Mouse (Mus musculus) gastrocnemius, postnatal 4 days (tissue): ENCODE results near the gene Nlrp4b. TPM values are rescaled to one million over a fixed set of nuclear protein-coding genes. Genes with fewer than 3 reads are reported as not detected.
"Not testable (repeated sequence)": the region's sequence is repeated elsewhere in the genome, so short reads cannot be mapped to it uniquely, and the experiment has no call there.

ENCODE experiments used
- DNase-seq, 2 experiments: peaks; one replicate each; pipeline ENCODE4 v3.0.0; 2021 to 2022; ENCODE audit warnings: low spot score in 2 of 2, mixed read lengths in 2 of 2
- long read RNA-seq, 2 experiments: library from polyadenylated mRNA; stranded (forward); transcript quantifications; one replicate each; pipeline ENCODE4 v2.0.0; 2021
- total RNA-seq, 2 experiments: library from RNA; stranded (reverse); gene quantifications; 2 replicates each; pipeline ENCODE4 v1.2.3; 2021

Nlrp4b gene
- not detected for total RNA-seq
- long read RNA-seq, experiment 1 = 0 reads
- long read RNA-seq, experiment 2 = 0 reads

DNA sequence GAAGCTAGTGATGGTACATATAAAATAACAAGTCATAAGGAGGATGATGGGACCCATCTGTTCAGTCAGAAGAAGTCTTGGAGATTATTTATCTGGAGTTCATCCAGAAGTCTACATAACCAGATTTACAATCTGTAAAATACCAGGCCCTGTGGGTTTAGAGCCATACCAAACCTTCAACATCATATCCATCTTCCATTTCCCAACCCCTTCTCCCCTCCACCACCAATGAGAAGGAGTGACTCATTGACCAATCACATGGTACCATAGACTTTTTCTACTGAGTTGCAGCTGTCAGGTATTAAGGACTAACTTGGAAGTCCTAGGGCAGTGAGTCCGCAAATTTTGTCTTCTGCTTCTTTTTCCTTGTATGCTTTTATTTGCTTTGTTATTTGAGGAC is at the start of gene Nlrp4b:
Nlrp4b (plus strand) TSS at position 301 of the 400 bp plus-strand sequence.
- no peak for DNase-seq

DNA sequence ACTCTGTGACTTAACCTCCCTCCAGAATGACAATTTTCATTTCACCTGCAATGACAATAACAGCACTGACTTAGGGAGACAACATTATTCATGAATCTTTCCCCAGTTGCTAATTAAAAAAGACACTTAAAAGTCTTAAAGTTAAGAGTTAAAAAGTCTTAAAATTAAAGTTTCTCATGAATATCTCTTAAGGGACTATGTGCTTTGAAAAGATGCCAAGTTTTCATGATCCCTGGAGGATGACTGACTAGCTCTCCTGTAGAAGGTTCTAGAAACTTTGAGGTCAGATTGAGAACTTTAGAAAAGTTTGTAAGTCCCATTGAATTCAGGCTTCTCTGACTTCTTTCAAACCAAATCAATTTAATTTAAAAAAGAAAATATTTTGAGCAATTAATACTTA is 66.7 kb downstream of the Nlrp4b start, which contains the start of gene Vmn1r71:
Vmn1r71 (minus strand) TSS at position 101 of the 400 bp plus-strand sequence.
- DNase-seq = no peak

DNA sequence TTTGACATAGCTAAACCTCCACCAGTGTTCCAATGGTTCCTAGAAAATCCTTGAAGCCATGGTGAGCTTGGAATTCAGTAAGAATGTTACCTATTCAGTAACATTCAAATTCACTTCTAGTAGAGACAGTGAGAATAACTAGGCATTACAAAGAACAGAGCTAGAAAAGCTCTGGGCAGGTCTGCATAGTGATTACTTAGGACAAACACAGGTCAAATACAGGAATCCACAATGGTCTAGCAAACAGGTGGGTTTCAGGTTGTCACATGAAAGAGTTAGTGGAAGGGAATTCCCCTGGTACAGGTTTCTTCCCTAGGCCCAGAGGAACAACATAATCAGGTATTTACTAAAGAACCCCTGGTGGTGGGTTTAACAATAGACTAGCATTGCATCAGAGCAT is 70.0 kb downstream of the Nlrp4b start:
- DNase-seq = not testable (repeated sequence)

Other genes with a start within 250 kb of the Nlrp4b start
- not detected for gene Vmn1r67, start 244.5 kb upstream of the Nlrp4b start, total RNA-seq
- 1 to 10 TPM; 3.8 to 4.3 TPM for gene Zik1, start 192.4 kb upstream of the Nlrp4b start, total RNA-seq
- not detected for gene Vmn1r68, start 129.3 kb upstream of the Nlrp4b start, total RNA-seq
- gene Vmn1r69, start 74.1 kb upstream of the Nlrp4b start, total RNA-seq = not detected
- gene Vmn1r70, start 56.3 kb upstream of the Nlrp4b start, total RNA-seq = not detected
- gene Vmn1r71, start 66.6 kb downstream of the Nlrp4b start, total RNA-seq = not detected
- gene Zscan4b, start 217.3 kb downstream of the Nlrp4b start, total RNA-seq = not detected